Mouse (Mus musculus) adrenal gland, adult (tissue): ENCODE results near the gene Methig1.

Experiments used
- DNase-seq, 2 experiments: peaks; one replicate each; pipeline ENCODE4 v3.0.0; 2022 to 2023; ENCODE audit warnings: low spot score in 1 of 2; ENCODE audit not compliant: inconsistent age in 2 of 2

The Methig1 gene

DNA sequence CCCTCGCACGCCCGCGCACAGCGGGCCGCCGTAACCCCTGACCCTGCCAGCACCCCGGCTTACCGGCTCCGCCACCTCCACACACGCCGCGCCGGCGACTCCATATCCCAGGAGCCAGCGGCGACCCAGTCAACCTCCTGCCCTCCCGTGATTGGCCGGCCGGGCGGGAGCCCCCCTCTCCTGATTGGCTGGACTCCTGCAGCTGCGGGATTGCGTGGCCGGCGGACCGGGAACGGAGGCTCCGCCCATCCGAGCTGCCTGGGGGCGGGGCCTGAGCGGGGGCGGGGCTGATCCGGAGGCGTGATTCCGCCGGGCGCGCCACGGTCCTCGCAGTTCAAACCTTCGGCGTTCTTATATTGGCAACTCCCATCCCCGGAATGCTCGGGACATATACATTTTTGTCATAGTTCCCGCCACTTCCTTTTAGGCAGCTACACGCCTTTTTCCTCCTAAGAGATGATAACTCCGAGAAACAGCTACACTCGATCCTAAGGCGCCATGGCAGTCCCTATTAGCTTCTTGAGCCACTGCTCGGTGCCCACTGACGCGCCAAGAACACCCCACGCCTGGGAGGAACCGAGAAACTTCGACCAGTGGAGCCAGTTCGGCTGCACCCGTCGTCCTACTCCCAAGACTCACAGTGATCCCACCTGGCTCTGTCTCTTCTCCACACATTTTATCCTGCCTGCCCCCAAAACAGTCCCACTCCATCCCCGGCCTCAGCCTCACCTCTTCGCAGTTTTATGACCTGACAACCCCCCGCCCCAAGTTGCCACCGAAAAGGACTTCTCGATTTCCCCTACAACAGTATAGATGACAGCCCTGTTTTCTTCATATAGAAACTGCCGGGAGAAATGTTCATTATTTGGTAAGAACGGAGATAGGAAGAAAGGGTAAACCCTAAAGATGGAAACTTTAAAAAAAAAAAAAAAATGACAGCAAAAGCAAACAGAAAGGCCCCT, 70.2 kb downstream of the Methig1 start:
- peak; percentile 98 for DNase-seq

DNA sequence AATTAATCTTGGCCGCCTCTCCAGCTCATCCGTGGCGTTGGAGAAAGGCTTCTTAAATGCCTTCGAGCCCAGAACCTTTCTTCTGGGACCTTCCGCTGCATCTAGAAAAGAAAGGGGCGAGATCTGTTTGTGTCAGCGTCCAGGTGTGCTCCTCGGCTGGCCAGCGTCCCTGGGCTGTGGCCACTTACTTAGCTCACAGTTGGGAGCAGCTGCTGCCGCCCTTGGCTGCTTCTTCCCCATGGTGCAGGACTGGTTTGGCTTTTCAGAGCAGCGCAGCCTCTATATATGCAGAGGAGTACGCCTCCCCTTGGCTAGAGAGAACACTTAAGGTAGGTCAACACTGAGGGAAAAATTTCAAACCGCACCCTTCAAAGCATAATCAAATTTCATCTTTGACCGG, 71.0 kb downstream of the Methig1 start:
- DNase-seq, result peak in 1 of 2 experiments; percentile 61

DNA sequence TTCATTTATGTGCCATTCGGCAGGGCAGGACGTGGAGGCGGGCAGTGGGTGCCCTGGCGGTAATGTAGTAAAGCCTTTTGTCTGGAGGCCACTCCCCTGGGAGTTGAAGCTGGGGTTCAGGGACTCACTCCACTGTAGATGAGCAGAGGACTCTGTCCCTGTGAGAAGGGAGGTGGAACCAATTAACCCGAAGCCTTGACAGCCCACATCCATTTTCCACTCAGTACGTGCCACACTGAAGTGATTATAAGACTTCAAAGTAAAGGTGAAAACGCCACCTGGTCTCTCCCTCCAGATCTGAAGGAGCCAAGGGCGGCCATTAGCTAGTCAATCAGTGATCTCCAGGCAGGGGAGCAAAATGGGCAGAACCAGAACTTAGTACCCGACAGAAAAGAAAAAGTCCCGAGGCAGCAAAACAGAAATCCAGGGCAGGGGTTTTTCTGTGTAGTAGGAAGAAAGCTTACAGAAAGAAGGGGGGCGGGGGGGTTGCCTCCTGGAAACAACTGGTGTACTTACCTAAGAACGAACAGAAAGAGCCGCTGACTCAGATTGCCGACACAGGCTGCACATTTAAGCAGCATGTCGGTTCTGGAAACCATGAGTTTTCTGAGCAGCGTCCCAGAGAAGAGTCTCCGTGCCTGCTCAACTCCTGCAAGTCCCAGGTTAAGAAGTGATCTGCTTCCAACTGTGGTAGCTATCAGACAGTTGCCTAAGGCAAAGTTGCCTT, 71.6 kb downstream of the Methig1 start, which contains the start of gene Slc11a2:
Slc11a2 (minus strand) TSS at position 677 of the 727 bp plus-strand sequence.
- DNase-seq, result peak; percentile 51 to 76

DNA sequence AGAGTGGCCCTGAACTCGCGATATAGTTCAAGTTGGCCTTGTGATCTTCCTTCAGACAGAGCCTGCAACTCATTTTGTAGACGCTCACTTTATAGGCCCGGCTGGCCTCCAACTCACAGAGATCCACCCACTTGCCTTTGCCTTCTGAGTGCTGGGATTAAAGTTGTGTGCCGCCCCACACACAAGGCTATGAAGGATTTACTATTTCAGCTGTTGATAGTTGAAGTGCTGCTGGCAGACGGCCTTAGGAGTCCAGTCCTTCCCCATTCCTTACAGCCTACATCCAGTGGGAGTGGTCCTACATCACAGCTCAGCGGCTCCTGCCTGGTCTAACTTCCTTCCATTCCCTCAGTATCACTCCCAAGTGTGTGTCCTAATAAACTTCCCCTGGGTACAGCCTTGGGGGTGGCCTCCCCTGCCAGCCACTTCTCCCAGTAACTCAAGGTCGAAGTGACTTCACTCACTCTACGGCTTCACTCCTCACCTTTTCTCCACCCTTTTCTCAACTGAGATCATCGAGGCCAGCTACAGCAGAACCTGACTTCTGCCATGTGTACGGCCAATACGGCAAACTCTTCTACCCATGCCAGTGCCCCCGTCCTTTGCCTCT, 75.5 kb downstream of the Methig1 start:
- peak; percentile 76 to 86 for DNase-seq

DNA sequence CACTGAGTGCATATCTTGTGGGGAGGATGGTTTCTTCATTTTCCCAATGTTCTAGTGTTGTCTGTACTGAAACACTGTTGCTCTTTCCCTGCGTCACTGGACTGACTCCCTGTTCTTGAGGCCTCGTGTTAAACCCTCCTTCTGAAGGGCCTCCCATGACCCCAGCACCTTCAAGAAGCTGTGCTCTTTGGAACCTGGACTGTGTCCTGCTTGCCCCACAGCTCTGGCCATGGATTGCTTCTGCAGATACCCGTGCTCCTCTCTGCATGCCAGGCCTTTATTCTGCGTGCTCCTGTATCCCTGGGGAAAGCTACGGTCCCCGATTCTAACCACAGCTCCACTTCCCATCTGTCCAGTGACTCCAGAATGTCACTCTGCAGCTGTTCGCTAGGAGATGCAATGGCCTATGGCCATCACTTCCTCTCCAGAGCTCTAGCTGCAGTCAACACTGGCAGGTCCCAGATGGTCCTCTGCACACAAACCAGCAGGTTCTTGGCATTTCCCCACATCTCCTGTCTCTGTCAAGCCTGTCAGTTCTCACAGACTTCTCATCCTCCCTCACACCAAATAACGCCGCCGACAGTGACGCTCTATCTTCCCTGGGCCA, 77.1 kb downstream of the Methig1 start:
- peak in 1 of 2 experiments; percentile 23 for DNase-seq

DNA sequence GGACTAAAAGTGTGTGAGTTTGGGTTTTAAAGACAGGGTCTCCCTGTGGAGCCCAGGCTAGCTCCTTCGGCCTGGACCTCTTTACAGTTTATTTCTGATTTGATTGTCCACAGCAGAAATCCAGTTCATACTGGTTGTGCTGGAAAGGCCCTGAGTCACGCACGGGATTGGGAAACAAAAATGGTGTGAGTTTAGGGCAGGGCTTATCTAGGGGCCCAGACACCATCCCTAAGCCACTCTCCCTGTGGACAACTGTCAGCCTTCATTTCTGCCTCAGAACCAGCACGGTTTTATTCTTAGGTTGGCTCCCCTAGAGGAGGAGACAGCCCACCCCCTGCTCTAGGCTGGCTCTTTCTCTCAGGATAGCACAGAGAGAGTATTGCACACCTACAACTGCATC, 80.3 kb downstream of the Methig1 start:
- DNase-seq, result peak in 1 of 2 experiments; percentile 38
